Mouse (Mus musculus) liver, adult 2 months (tissue): Measurements from ENCODE around the gene Nostrin. TPM values are rescaled to one million over a fixed set of nuclear protein-coding genes. Genes with fewer than 3 reads are reported as not detected.

Experiments used
- DNase-seq: peaks from one replicate; pipeline ENCODE4 v3.0.0-alpha.2; 2011; ENCODE audit warnings: low read depth, low spot score; ENCODE audit errors: extremely low read depth
- H3K27ac ChIP-seq: fragments of 200-500 bp; replicated peaks from 2 replicates; pipeline ENCODE4 v1.5.1; 2012; ENCODE audit warnings: low read depth, mild to moderate bottlenecking, control low read depth, inconsistent platforms, low read length; ENCODE audit not compliant: insufficient read depth
- H3K27me3 ChIP-seq: fragments of 200-500 bp; 2 replicates; pipeline ENCODE4 v1.6.1; 2012; ENCODE audit warnings: mild to moderate bottlenecking, moderate library complexity, low read length, inconsistent platforms; ENCODE audit not compliant: control insufficient read depth, insufficient read depth
- H3K36me3 ChIP-seq: fragments of 200-500 bp; 2 replicates; pipeline ENCODE4 v1.6.1; 2012; ENCODE audit warnings: low read length, inconsistent platforms; ENCODE audit not compliant: control insufficient read depth, insufficient read depth
- H3K4me1 ChIP-seq: fragments of 200-500 bp; 2 replicates; pipeline ENCODE4 v1.6.1; 2011; ENCODE audit warnings: low read length; ENCODE audit not compliant: control insufficient read depth, insufficient read depth
- H3K4me3 ChIP-seq: fragments of 200-500 bp; 2 replicates; pipeline ENCODE4 v1.5.1; 2011; ENCODE audit warnings: low read depth, mild to moderate bottlenecking, control low read depth, low read length, moderate library complexity; ENCODE audit not compliant: insufficient read depth
- H3K79me2 ChIP-seq: fragments of 200-500 bp; 2 replicates; pipeline ENCODE4 v1.6.1; 2012; ENCODE audit warnings: inconsistent platforms, mild to moderate bottlenecking, low read length, moderate library complexity; ENCODE audit not compliant: control insufficient read depth, insufficient read depth
- H3K9ac ChIP-seq: fragments of 200-500 bp; 2 replicates; pipeline ENCODE4 v1.6.1; 2012; ENCODE audit warnings: low read depth, mild to moderate bottlenecking, control low read depth, inconsistent platforms, low read length
- CTCF ChIP-seq: fragments of 200-500 bp; IDR thresholded peaks from 2 replicates; pipeline ENCODE4 v1.5.1; 2011; ENCODE audit warnings: low read depth, low read length, control low read depth
- POLR2A ChIP-seq: fragments of 200-500 bp; IDR thresholded peaks from 2 replicates; pipeline ENCODE4 v1.6.1; 2011; ENCODE audit warnings: low read length, control low read depth; ENCODE audit not compliant: insufficient read depth; ENCODE audit errors: extremely low read depth
- WGBS: fragments of 180-500 bp; shearing (Covaris S2); methylation state at CpG from one replicate; pipeline ENCODE4 v1.1.7; 2018; 5-methylcytosine and 5-hydroxymethylcytosine counted together
- polyA plus RNA-seq: library from polyadenylated mRNA; depleted of rRNA; stranded (reverse); fragments of >200 nt; gene quantifications from 2 replicates; pipeline ENCODE4 v1.2.3, GENCODE M21; 2012
- total RNA-seq: library from RNA; depleted of rRNA; stranded (reverse); fragments of >200 nt; gene quantifications from 2 replicates; pipeline ENCODE4 v1.2.3, GENCODE M21; 2014

Gene Nostrin
- total and polyA plus RNA-seq, 2 experiments = 3.2 to 38.1 TPM

DNA sequence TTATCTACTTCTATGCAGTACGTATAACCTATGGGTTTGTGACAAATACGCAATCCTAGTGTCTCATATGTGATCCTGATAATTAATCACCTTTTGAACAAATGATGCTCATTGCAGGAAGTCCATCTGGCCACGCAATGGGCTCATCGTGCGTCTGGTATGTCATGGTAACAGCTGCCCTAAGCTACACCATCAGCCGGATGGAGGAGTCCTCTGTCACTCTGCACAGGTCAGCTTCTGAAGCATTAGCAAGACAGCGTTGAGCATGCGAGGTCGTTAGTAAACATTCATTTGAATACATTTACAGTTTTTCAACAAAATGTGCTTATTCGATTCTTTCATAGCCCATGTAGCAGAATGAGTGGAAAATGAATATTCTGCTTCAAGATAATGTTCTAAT lies 87.2 kb downstream of the Nostrin start:
- no peaks in the 10 kb centered on the region for H3K36me3 ChIP-seq
- no peak overlapping the region for H3K9ac ChIP-seq
- 89% methylated on average over 10 of the region's 10 CpGs for WGBS
- no peaks in the 10 kb centered on the region for H3K27me3 ChIP-seq
- no peaks in the 10 kb centered on the region for H3K79me2 ChIP-seq
- H3K4me1 ChIP-seq = no peaks in the 10 kb centered on the region
- H3K4me3 ChIP-seq = no peak overlapping the region
- no peak overlapping the region for H3K27ac ChIP-seq
- DNase-seq = no peak
- TF ChIP-seq POLR2A (no peak), CTCF (no peak)

DNA sequence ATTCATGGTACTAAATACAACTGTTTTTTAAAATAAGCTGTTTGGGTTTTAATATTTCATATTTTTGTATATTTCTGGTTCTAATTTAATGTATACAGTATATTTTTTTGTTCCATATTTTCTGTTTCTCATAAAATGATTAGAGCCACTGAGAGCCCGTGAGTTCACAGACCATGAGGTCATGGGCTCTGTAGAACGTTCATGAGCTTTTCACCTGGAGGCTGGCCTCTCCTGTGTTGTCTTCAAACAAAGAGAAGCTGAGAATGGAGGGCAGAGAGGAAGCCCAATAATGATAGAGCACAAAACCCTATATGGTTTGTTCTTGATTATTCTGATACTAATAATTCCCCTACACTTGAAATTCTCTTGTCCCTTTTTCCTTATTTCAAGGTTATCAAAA lies 89.1 kb downstream of the Nostrin start:
- Histone ChIP-seq H3K4me3 (no peak overlapping the region), H3K36me3 (no peaks in the 10 kb centered on the region), H3K4me1 (peaks cover 1% of the 10 kb centered on the region; the same call in 1 of the 2 replicates), H3K9ac (no peak overlapping the region), H3K27ac (no peak overlapping the region), H3K27me3 (no peaks in the 10 kb centered on the region), H3K79me2 (no peaks in the 10 kb centered on the region)
- TF ChIP-seq CTCF (no peak), POLR2A (no peak)
- WGBS = 13% methylated on average over 2 of the region's 2 CpGs
- DNase-seq = peak; percentile 51

DNA sequence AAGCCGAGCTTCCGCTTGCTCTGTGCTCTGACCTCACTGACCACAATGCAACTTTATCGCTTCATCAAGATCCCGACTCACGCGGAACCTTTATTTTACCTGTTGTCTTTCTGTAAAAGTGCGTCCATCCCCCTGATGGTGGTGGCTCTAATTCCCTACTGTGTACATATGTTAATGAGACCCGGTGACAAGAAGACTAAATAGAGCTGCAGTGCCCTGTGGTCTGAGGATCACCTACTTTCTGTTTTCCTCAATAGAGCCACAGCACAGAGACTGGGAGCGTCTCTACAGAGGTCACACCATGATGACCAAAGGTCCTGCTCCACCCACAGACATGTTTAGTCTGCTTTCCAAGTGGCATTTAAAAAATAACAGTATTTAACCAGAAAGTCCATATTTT lies 91.3 kb downstream of the Nostrin start:
- DNase-seq = peak; percentile 85
- TF ChIP-seq POLR2A (no peak), CTCF (no peak)
- Histone ChIP-seq H3K27ac (peak overlapping the region; percentile 12; the same call in 1 of the 2 replicates), H3K4me1 (peaks cover 3% of the 10 kb centered on the region; the same call in 1 of the 2 replicates), H3K9ac (no peak overlapping the region), H3K79me2 (no peaks in the 10 kb centered on the region), H3K4me3 (peak overlapping the region; percentile 17; the same call in 1 of the 2 replicates), H3K36me3 (peaks cover 1% of the 10 kb centered on the region; the same call in 1 of the 2 replicates), H3K27me3 (no peaks in the 10 kb centered on the region)
- 56% methylated on average over 9 of the region's 9 CpGs for WGBS

DNA sequence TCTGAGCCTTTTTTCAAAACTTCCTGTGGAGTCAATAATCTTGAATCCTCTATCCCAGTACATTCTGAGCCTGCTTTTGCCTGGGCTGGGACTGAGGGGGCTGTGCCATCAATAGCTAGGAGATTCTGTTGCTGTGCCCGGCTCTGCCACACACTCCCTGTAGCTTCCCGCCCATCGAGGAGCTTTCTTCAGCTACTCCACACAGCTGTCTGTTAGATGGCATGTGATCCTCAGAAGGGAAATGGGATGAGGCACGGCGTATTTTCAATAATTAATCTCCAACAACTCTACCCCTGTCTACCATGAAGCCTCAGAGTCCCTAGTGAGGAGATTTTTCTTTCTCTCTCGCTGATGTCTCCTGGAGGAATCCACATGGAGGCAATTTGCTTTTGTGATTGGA lies 93.0 kb downstream of the Nostrin start:
- Histone ChIP-seq H3K27ac (no peak overlapping the region), H3K9ac (no peak overlapping the region), H3K27me3 (no peaks in the 10 kb centered on the region), H3K36me3 (peaks cover 6% of the 10 kb centered on the region; the same call in 1 of the 2 replicates), H3K79me2 (no peaks in the 10 kb centered on the region), H3K4me1 (peaks cover 5% of the 10 kb centered on the region; the same call in 1 of the 2 replicates), H3K4me3 (no peak overlapping the region)
- no peak for DNase-seq
- whole genome bisulfite sequencing = 91% methylated on average over 6 of the region's 6 CpGs
- TF ChIP-seq POLR2A (no peak), CTCF (no peak)

DNA sequence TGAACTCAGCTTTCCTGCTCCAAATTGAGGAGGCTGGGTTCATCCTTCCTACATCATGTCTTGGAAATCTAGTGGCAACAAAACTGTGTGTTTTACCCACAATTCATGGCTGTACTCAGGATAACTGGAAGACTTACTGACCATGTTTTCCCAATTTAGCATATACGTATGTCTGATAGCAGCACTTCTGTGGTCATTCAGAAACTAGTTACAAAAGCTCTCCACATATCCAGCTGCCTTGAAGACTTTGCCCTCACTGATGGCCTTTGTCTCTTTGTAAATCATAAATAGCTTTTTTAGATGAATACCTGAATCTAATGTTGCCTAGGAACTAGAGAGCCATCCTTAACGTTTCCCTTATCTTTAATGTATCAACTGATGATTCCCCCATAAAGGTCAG lies 94.5 kb downstream of the Nostrin start:
- H3K4me3 ChIP-seq = no peak overlapping the region
- H3K4me1 ChIP-seq = peaks cover 5% of the 10 kb centered on the region; the same call in 1 of the 2 replicates
- H3K27ac ChIP-seq = no peak overlapping the region
- peaks cover 6% of the 10 kb centered on the region for H3K36me3 ChIP-seq
- no peaks in the 10 kb centered on the region for H3K27me3 ChIP-seq
- 60% methylated on average over 2 of the region's 2 CpGs for WGBS
- peak; percentile 47 for DNase-seq
- H3K79me2 ChIP-seq = no peaks in the 10 kb centered on the region
- H3K9ac ChIP-seq = no peak overlapping the region
- TF ChIP-seq POLR2A (no peak), CTCF (no peak)

DNA sequence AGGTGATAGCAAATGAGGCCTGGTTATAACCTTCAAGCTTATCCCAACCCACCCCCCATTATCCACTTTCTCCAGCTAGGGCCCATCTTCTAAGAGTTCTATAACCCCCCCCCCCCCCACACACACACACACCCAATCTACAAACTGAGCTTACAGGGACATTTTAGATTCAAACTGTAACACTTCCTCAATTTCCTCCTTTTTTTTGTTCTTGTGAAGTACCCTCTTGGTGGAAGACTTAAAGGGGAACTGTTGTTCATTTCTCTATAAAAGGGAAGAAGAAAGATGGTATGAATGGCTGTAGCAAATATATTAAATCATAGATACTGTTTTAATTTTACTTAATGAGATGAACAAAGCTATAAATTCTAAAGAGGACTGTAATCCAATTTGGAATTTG lies 96.5 kb downstream of the Nostrin start:
- no peak for DNase-seq
- no peak overlapping the region for H3K27ac ChIP-seq
- H3K79me2 ChIP-seq = no peaks in the 10 kb centered on the region
- H3K27me3 ChIP-seq = no peaks in the 10 kb centered on the region
- no peak overlapping the region for H3K4me3 ChIP-seq
- H3K4me1 ChIP-seq = peaks cover 5% of the 10 kb centered on the region; the same call in 1 of the 2 replicates
- TF ChIP-seq POLR2A (no peak), CTCF (no peak)
- H3K9ac ChIP-seq = no peak overlapping the region
- peaks cover 12% of the 10 kb centered on the region for H3K36me3 ChIP-seq
